Mouse (Mus musculus): ENCODE results near the gene Bhlhe40.

GRCm38 (mm10) chr6:108703085-108703484 lies 42.7 kb downstream of the Bhlhe40 start:
- TF ChIP-seq POLR2A (IDR thresholded peaks at IDR 0.05; ENCODE audit: control insufficient read depth, extremely low read depth, insufficient read depth, low read length, poor library complexity) (no peak), CTCF (IDR thresholded peaks at IDR 0.05; ENCODE audit: borderline replicate concordance, control insufficient read depth, extremely low read depth, insufficient read depth, low read length, poor library complexity) (no peak)
